Mouse (Mus musculus) heart, adult 9 months (tissue): ENCODE data around the gene Prpf38b.
A peak's percentile ranks its signal among the peaks of the same experiment; 100 is the strongest.
"Not testable (repeated sequence)": the region's sequence is repeated elsewhere in the genome, so short reads cannot be mapped to it uniquely, and the experiment has no call there.

Source experiments
- DNase-seq, 2 experiments: peaks; one replicate each; pipeline ENCODE4 v3.0.0; 2022; ENCODE audit warnings: low spot score in 2 of 2

Prpf38b gene

GRCm38 (mm10) chr3:108900681-108901080, 10.8 kb downstream of the Prpf38b start:
- DNase-seq = peak; percentile 23 to 30

DNA sequence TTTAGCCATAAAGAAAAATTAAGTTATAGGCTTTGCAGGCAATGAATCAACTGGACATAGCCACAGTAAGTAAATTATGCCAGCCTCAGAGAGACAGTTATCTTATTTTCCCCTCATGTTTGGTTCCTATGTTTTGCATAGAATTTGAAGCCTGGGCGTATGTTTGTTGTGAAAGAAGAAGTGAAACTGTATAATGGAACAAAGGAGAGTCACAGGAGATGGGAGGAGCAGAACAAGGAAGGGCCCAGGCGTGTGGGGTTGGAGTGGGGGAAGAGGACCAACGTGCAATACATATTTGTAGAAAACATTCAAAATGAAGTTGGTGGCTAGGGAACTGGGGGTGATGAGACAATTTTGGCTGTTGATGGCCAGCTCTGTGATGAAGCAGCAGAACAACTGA, 11.4 kb downstream of the Prpf38b start:
- DNase-seq = peak; percentile 24 to 45

GRCm38 (mm10) chr3:108898640-108899039, 12.9 kb downstream of the Prpf38b start:
- DNase-seq = no peak

GRCm38 (mm10) chr3:108892914-108893313, 18.6 kb downstream of the Prpf38b start:
- DNase-seq = no peak

- DNase-seq = no peak
Observed at GRCm38 (mm10) chr3:108892080-108892479, 19.4 kb downstream of the Prpf38b start.

GRCm38 (mm10) chr3:108889908-108890307, 21.6 kb downstream of the Prpf38b start, which contains the start of gene Fndc7:
TSS of gene Fndc7 (minus strand) at chr3:108890008.
- DNase-seq = no peak

DNA sequence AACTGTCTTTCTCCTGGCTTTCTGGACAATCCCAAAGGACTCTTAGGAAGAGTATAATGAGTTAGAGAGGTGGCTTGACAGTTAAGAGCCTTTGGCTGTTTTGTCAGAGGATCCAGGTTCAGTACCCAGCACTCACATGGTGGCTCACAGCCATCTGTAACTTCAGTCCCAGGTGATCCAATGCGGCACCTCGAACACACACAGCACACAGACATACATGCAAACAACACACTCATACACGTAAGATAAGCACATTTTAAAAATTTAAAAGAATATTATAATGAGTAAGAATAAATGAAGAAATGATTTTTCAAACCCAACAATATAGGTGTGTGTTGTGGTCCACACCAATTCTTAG, 23.9 kb downstream of the Prpf38b start:
- no peak for DNase-seq

- DNase-seq = no peak
Observed at GRCm38 (mm10) chr3:108886934-108887617, 24.5 kb downstream of the Prpf38b start.

DNA sequence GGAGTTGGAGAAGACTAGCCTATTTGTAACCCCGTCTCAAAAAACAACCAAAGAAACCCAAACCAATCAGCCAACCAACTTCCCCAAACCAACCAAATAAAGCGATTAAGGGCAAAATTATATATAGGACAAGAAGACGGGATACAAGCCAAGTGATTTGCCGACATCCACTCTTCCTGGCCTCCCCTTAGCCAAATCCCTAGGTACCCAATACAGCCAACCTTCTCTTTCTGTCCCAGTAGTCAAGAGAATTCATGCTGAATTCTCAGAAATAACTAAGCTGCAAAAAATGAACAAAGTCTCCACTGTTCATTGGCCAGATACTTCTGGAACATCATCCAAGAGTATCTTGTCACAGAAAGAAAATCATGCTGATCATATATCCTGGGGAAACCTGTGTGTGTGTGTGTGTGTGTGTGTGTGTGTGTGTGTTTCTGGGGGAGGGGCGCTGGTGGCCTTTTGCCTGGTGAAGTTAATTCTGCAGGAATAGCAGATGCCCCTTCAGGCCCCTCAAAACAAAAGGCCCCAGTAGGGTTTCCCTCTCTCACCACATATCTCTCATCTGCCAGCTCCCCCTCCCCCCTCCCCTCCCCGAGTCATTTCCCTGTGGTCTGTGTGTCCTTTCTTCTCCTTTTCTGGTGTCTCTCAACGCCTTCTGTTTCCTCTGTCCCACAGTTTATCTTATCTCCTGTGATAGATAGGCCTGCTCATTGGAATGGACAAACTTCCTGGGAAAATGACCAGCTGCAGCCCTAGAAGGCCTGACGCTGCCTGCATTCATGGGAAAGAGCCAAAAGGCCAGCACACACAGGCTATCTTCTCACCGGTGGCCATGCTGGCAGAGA, 25.6 kb downstream of the Prpf38b start:
- DNase-seq = peak; percentile 59 to 66

DNA sequence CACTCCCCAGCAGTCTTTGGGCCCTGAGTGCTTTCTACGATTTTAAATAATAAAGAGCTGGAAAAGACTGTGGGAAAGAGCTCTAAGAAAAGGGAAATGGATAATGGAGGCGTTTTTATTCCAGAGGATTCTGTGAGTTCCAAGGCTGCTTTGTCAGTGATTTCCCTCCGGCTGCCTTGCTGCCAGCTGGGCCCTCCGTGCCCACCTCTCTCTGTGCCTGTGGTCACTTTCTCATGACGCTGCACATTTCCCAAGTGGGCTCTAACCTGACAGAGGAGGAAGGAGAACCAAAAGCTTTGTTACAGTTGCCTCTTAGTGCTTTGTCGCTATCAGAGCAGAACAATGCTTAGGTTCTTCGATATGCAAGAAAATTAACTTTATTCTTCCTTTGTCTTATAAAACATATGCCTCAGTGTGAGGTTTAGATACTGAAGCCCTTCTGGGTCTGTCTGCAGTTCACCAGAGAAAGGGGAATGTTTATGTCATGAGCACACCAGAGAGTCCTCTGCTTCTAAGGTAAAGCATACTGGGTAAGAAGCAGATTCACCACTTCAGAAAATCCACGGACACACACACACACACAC, 26.7 kb downstream of the Prpf38b start:
- DNase-seq = no peak

DNA sequence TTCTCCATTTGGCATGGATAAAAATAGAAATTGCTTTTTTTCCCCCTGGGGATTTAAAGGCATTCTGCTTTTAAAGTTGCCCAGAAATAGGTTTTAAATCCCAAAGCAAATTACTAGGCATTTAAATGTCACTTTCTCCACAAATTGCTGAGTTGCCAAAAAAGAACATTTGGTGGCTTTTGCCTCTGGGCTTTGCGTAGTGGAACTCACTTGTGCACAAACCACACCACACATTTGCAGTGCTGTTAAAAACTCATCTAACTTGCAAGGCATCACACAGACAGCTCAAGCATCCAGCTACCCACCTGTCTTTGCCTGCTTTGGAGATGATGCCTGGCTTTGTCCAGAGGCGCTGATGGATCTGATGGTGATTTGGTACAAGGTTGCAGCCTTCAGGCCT, 28.5 kb downstream of the Prpf38b start:
- no peak for DNase-seq

GRCm38 (mm10) chr3:108881873-108882272, 29.7 kb downstream of the Prpf38b start:
- not testable (repeated sequence) for DNase-seq

DNA sequence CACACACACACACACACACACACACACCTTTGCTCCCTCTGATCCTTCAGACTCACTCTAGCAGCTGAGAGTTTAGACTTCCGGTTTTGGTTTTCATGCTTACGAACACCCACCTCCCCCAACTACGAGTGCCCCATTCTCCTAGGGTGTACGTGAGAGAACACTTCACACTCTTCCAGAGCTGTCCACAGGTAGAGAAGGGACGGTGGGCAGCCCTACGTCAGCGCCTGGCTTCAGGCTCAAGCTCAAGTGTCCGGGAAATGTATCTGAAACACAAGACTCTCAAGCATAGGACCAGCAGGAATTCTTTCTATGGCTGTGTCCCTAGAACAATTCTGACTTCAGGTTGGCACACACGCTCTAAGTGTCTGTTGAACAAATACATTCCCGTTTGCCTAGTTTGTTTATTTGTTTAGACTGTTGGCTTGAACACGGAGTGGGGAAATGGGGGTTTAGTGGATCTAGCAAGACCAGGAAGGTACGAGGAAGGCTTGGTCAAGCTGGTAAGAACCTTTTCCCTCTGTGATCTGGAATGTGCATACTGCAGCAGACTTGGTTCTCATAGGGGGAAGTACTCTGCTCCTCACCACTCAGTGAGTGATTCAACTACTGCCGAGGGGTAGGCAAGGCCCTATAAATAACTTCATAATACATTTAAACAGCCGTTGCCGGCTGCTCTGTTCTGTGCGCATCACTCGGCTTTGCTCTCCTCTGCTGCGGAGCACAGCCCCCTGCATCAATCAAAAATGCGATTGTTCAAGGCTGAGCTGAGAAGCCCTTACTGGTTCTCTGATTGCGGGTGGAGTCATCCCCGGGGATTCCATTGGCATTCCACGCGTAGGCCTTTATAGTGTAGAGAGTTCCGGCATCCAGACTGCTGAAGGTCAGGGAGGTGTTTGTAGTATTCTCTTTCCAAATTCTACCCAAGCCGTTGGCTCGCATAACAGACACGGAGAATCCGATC, 30.7 kb downstream of the Prpf38b start:
- no peak for DNase-seq

- DNase-seq = no peak
Observed at GRCm38 (mm10) chr3:108879836-108880435, 31.6 kb downstream of the Prpf38b start.

DNA sequence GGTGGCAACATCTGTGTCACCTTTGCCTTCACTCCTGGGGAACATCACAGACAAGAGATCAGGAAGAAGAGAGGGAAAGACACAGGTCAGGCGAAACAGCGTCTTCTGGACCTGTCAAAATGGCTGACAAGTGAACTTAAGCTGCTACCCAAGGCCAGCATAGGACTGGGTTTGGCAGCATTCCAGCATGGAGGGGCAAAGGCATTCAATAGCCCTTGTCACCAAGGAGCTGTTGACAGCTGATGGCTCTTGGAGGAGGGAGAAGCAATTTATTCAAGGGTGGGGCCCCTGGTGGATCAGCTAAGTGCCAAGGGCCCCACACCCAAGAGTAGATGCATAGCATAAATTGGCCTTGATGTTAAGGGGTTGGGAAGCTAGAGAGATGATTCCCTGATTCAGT, 32.4 kb downstream of the Prpf38b start:
- DNase-seq = no peak

DNA sequence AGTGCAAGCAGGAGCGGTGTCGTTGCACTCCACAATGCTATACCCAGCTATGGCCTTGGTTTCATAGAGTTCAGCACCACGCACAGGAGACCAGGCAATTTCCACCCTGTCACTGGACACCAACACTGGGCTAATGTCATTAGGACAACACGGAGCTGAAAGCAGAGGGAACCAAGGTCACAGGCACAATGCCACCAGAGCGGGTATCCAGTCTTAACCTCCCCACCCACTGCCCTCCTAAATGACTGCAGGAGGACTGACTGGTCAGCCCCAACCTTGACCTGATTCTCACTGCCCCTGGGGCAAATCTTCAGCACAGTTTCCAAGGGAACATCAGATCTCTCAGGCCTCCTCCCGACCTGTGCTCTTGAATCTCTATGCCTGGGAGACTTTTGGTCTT, 40.9 kb downstream of the Prpf38b start:
- no peak for DNase-seq

DNA sequence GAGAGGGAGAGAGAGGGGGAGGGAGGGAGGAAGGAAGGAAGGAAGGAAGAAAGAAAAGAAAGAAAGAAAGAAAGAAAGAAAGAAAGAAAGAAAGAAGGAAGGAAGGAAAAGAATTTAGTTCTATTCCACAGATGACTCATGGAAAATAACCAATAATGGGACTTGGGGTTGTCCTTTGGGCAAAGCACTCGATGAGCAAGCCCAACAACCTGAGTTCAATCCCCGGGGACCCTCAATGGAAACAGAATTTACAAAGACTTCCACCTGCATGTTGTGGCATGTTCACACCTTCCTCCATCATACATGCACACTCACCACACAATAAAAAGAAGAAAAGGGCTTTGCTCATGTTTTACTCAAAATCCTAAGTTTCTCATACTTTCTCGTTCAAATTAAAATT, 44.1 kb downstream of the Prpf38b start:
- no peak for DNase-seq

DNA sequence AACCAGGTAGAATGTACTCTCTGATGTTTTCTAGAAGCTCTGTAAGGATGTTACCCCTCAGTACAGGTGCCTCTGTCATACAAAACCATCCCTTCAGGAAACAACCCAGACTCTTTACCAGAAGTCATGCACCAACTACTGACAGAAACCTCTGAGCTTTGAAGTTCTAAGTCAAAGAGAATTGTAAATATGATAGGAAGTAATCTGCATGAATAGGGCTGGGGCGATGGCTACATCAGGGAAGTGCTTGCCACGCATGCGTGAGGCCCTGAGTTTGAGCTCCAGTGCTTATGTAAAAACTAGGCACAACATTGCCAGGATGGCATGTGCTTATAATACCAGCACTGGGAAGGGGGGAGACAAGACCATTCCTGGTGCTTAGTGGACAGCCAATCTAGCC, 45.9 kb downstream of the Prpf38b start:
- DNase-seq = no peak

GRCm38 (mm10) chr3:108865129-108865528, 46.4 kb downstream of the Prpf38b start:
- peak in 1 of 2 experiments; percentile 58 for DNase-seq

DNA sequence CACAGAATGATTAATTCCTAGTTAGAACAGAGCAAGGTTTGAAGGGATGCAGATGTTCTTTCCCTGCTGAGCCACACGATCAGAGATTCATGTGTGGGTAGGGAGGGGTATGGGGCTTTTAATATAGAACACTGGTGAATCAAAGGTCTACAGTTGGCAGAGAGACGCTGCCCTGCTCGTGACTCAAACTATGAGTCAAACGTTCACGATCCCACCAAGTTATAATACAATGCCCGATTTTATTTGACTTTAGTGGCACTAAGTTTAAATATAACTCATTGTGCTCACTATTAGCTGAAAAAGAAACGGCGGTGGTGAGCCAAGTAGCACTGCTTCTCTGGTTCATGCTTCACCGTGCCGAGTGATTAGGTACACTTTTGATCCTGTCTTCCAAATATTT, 48.4 kb downstream of the Prpf38b start:
- DNase-seq = no peak

GRCm38 (mm10) chr3:108862282-108862681, 49.2 kb downstream of the Prpf38b start:
- DNase-seq = not testable (repeated sequence)
